In the genomic region with DNA sequence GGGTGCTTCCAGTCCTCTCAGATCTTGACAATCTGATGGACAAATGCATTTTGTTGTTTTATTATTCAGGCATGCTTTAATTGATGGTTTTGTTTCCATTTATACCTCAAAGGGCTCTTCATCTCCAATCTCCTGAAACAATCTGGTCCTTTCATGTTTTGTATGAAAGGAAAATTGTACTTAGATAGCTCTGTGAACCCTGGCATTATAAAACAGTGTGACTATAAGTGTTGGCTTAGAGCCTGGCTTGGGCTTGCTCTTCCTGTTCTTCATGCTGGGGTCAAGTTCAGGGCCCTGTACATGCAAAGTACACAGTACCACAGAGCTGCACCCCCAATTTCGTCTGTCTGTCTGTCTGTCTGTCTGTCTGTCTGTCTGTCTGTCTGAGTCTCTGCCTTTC, we compare ENCODE assay signal across 28 mouse cellular contexts. TPM values are rescaled to one million over a fixed set of nuclear protein-coding genes. Genes with fewer than 3 reads are reported as not detected.
DNase-seq lines count a peak whose midpoint lies in the region; ATAC-seq and TF ChIP-seq lines count a peak whose summit lies in the region.
"Had no signal": no experiment of that assay in that cellular context is flagged by ENCODE, and none has a peak within 500 bp of the region (broad histone marks: within the 10 kb centered on the region; RNA-seq: fewer than 3 reads in every experiment).

No protein-coding gene starts in this region.

- H3K27me3 ChIP-seq in lung, embryonic 16.5 days (ENCODE audit: control insufficient read depth, insufficient read depth, low read depth, low read length), result no peaks in the 10 kb centered on the region
- no peaks in the 10 kb centered on the region for H3K27me3 ChIP-seq in limb, embryonic 10.5 days (ENCODE audit: low read depth, poor library complexity, severe bottlenecking)
- H3K27me3 ChIP-seq: forebrain, embryonic 13.5 days; limb, embryonic 13.5 days; lung, embryonic 15.5 days; megakaryocyte, embryonic 14.5 days; neural tube, embryonic 13.5 days had no signal

- 25% methylated on average over 1 of the region's 1 CpGs for WGBS in lung, embryonic 16.5 days
- 15% methylated on average over 1 of the region's 1 CpGs for WGBS in lung, adult 2 months
- 76% methylated on average over 1 of the region's 1 CpGs for WGBS in limb, embryonic 10.5 days

- 0 out of 2 replicates have a peak overlapping the region, but pooled peaks have one; percentile 37 for H3K27ac ChIP-seq in lung, embryonic 16.5 days (ENCODE audit: low read length)
- no peak overlapping the region for H3K27ac ChIP-seq in limb, embryonic 10.5 days
- H3K27ac ChIP-seq: forebrain, embryonic 13.5 days; heart, embryonic 10.5 days; limb, embryonic 13.5 days; liver, embryonic 14.5 days; neural tube, embryonic 13.5 days had no signal

- TF ChIP-seq POLR2A in lung, adult 2 months (IDR thresholded peaks at IDR 0.05; ENCODE audit: borderline replicate concordance, extremely low read depth, low read depth, low read length), result no peak

- no peak overlapping the region for H3K9ac ChIP-seq in lung, embryonic 16.5 days (ENCODE audit: low read length)
- H3K9ac ChIP-seq: forebrain, embryonic 13.5 days; limb, embryonic 13.5 days; liver, embryonic 14.5 days; lung, embryonic 15.5 days; neural tube, embryonic 13.5 days had no signal

- no peaks in the 10 kb centered on the region for H3K9me3 ChIP-seq in lung, embryonic 16.5 days (ENCODE audit: control insufficient read depth, low read length)
- H3K9me3 ChIP-seq in limb, embryonic 10.5 days (replicated peaks), result no peaks in the 10 kb centered on the region
- H3K9me3 ChIP-seq: forebrain, embryonic 13.5 days; heart, embryonic 10.5 days; limb, embryonic 13.5 days; lung, embryonic 15.5 days; megakaryocyte, embryonic 14.5 days; neural tube, embryonic 13.5 days had no signal

- DNase-seq in lung, adult 2 months, result no peak
- DNase-seq in Muller cell, postnatal 12 days (ENCODE audit: inconsistent ontology term), result peak; percentile 24
- DNase-seq in adipocyte (ENCODE audit: low spot score), result peak; percentile 45
- DNase-seq in gonadal fat pad, adult 2 months (ENCODE audit: low read depth), result peak; percentile 49
- DNase-seq in adrenal gland, adult (ENCODE audit: inconsistent age in 2 of 2, low spot score in 1 of 2), result no peak
- DNase-seq in limb, embryonic 10.5 days (ENCODE audit: low spot score), result no peak
- DNase-seq: adrenal gland, adult 8-10 months; cerebellum, adult 11-12 months; cerebellum, postnatal 25 days; heart, postnatal 4 days; kidney, adult 9 months; kidney, postnatal 14 days; layer of hippocampus, postnatal 36 days; right cerebral cortex, postnatal 4 days; thymus, adult 18-20 months; thymus, postnatal 4 days had no signal

- no peak overlapping the region for H3K4me2 ChIP-seq in lung, embryonic 16.5 days (ENCODE audit: low read depth, low read length)
- H3K4me2 ChIP-seq: forebrain, embryonic 13.5 days; limb, embryonic 13.5 days; lung, embryonic 15.5 days; neural tube, embryonic 13.5 days had no signal

- no peak overlapping the region for H3K4me3 ChIP-seq in lung, embryonic 16.5 days (ENCODE audit: low read length)
- no peak overlapping the region for H3K4me3 ChIP-seq in lung, adult 2 months (replicated peaks; ENCODE audit: extremely low read depth, low read depth, low read length)
- no peak overlapping the region for H3K4me3 ChIP-seq in limb, embryonic 10.5 days
- H3K4me3 ChIP-seq: forebrain, embryonic 13.5 days; heart, embryonic 10.5 days; limb, embryonic 13.5 days; lung, embryonic 15.5 days; megakaryocyte, embryonic 14.5 days; myocyte; neural tube, embryonic 13.5 days had no signal

- peaks cover 16% of the 10 kb centered on the region for H3K4me1 ChIP-seq in lung, embryonic 16.5 days (replicated peaks; ENCODE audit: control insufficient read depth, insufficient read depth, low read length)
- no peaks in the 10 kb centered on the region for H3K4me1 ChIP-seq in lung, adult 2 months (ENCODE audit: control insufficient read depth, insufficient read depth, low read length)
- H3K4me1 ChIP-seq in limb, embryonic 10.5 days, result no peaks in the 10 kb centered on the region
- H3K4me1 ChIP-seq: megakaryocyte, embryonic 14.5 days had no signal

- no peak for ATAC-seq in lung, embryonic 16.5 days (ENCODE audit: low read depth)
- ATAC-seq: forebrain, embryonic 13.5 days; hindbrain, embryonic 16.5 days; intestine, embryonic 16.5 days; midbrain, embryonic 16.5 days had no signal

- no peak for TF ChIP-seq CTCF in lung, adult 2 months (IDR thresholded peaks at IDR 0.05; ENCODE audit: insufficient read depth, low read length)

- H3K36me3 ChIP-seq in lung, embryonic 16.5 days (ENCODE audit: control insufficient read depth, insufficient read depth, low read length), result no peaks in the 10 kb centered on the region
- no peaks in the 10 kb centered on the region for H3K36me3 ChIP-seq in limb, embryonic 10.5 days
- H3K36me3 ChIP-seq: lung, embryonic 15.5 days; neural tube, embryonic 13.5 days had no signal

RNA-seq across cellular contexts. Expression of a gene that starts 40.4 kb away (rescaled TPM):
- 4.6 and 4.8 TPM in 2 replicates for polyA plus RNA-seq in lung, embryonic 16.5 days (2015; fragmentation: Nextera tagmentation; extraction: Ambion mirVana)
- polyA plus RNA-seq in lung, adult 2 months (2012; rRNA removed), result 6.3 and 7.3 TPM in 2 replicates
- 6.3 and 6.9 TPM in 2 replicates for polyA plus RNA-seq in gonadal fat pad, adult 2 months (2012; rRNA removed)
- 7.3 and 7.5 TPM in 2 replicates for polyA plus RNA-seq in limb, embryonic 10.5 days (2016; fragmentation: Nextera tagmentation; extraction: Ambion mirVana)

Comparison
In these comparisons a context has a peak if more than half of its experiments do, and no peak if none do; other contexts are left out.
1. DNase-seq: peak in Muller cell, postnatal 12 days (single experiment), adipocyte (single experiment) and gonadal fat pad, adult 2 months (single experiment); none in lung, adult 2 months (single experiment), adrenal gland, adult (0 of 2) and limb, embryonic 10.5 days (single experiment).